Mouse (Mus musculus): ENCODE data around the gene Grip2. TPM values are rescaled to one million over a fixed set of nuclear protein-coding genes. Genes with fewer than 3 reads are reported as not detected.

Gene Grip2
- polyA plus RNA-seq, 1 experiment from 2014 or later, result 8.9 TPM

- Histone ChIP-seq H3K27me3 (no peaks in the 10 kb centered on the region), H3K9ac (replicated peaks) (no peak overlapping the region), H3K36me3 (peaks cover 50% of the 10 kb centered on the region), H3K4me2 (replicated peaks) (no peak overlapping the region), H3K4me3 (no peak overlapping the region), H3K4me1 (peaks cover 36% of the 10 kb centered on the region), H3K9me3 (no peaks in the 10 kb centered on the region), H3K27ac (replicated peaks) (no peak overlapping the region)
- 74% methylated on average over 1 of the region's 1 CpGs for WGBS
- ATAC-seq (replicated peaks), result no peak
These were observed 99.7 kb downstream of the Grip2 start for GRCm38 (mm10) chr6:91727361-91727760.

GRCm38 (mm10) chr6:91721215-91721701 is 105.8 kb downstream of the Grip2 start:
- WGBS, result 37% methylated on average over 12 of the region's 12 CpGs
- Histone ChIP-seq H3K4me2 (replicated peaks) (no peak overlapping the region), H3K4me3 (no peak overlapping the region), H3K27ac (replicated peaks) (no peak overlapping the region), H3K9me3 (no peaks in the 10 kb centered on the region), H3K4me1 (peaks cover 37% of the 10 kb centered on the region), H3K36me3 (peaks cover 32% of the 10 kb centered on the region), H3K27me3 (no peaks in the 10 kb centered on the region), H3K9ac (replicated peaks) (no peak overlapping the region)
- ATAC-seq (replicated peaks), result no peak

GRCm38 (mm10) chr6:91720588-91721214 is 106.3 kb downstream of the Grip2 start:
- H3K4me1 ChIP-seq, result peaks cover 37% of the 10 kb centered on the region
- peak overlapping the region; percentile 25 for H3K4me2 ChIP-seq (replicated peaks)
- peak overlapping the region; percentile 88 for H3K27ac ChIP-seq (replicated peaks)
- WGBS, result 61% methylated on average over 4 of the region's 4 CpGs
- H3K27me3 ChIP-seq, result no peaks in the 10 kb centered on the region
- H3K36me3 ChIP-seq, result peaks cover 26% of the 10 kb centered on the region
- 0 out of 2 replicates have a peak overlapping the region, but pooled peaks have one; percentile 17 for H3K9ac ChIP-seq (replicated peaks)
- peak; percentile 27 for ATAC-seq (replicated peaks)
- no peak overlapping the region for H3K4me3 ChIP-seq
- H3K9me3 ChIP-seq, result no peaks in the 10 kb centered on the region

- 2% methylated on average over 9 of the region's 9 CpGs for WGBS
- no peaks in the 10 kb centered on the region for H3K9me3 ChIP-seq
- H3K4me2 ChIP-seq (replicated peaks), result peak overlapping the region; percentile 25
- no peak overlapping the region for H3K4me3 ChIP-seq
- H3K36me3 ChIP-seq, result peaks cover 21% of the 10 kb centered on the region
- H3K27me3 ChIP-seq, result no peaks in the 10 kb centered on the region
- ATAC-seq (replicated peaks), result peak; percentile 78
- H3K27ac ChIP-seq (replicated peaks), result peak overlapping the region; percentile 88
- H3K4me1 ChIP-seq, result peaks cover 37% of the 10 kb centered on the region
- H3K9ac ChIP-seq (replicated peaks), result 0 out of 2 replicates have a peak overlapping the region, but pooled peaks have one; percentile 20
These were observed 107.1 kb downstream of the Grip2 start for GRCm38 (mm10) chr6:91719865-91720533.

DNA sequence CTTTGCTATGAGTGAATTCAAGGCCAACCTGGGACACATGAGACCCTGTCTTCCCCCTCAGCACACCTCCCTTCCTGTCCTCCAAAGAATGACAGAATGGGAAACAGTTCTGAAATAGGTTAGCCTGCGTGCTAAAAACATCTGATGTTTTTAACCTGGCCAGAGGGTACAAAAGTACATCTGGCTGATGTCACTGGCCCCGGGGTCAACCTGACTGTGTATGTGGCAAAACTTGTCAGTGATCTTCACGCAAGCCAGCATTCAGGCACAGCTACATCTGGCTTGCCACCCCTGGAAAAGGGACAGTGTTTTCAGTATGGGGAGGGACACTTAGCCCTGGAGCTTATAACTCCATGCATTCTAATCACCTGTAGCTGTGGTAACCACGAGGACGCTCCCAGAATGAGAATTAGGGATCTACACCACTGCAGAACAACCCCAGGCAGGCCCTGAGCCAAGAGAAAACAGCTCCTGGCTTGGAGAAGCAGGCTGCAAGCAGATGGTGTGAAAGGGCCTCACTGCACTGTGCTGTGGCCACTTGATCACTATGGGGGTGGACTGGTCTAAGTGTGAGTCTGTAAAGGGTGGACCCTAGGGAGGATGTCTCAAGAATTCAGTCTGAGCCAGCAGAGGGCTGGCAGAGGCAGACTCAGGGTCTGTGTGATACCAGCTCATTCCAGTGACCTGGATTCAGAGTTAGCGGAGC is 107.9 kb downstream of the Grip2 start:
- peak overlapping the region; percentile 19 for H3K4me2 ChIP-seq (replicated peaks)

DNA sequence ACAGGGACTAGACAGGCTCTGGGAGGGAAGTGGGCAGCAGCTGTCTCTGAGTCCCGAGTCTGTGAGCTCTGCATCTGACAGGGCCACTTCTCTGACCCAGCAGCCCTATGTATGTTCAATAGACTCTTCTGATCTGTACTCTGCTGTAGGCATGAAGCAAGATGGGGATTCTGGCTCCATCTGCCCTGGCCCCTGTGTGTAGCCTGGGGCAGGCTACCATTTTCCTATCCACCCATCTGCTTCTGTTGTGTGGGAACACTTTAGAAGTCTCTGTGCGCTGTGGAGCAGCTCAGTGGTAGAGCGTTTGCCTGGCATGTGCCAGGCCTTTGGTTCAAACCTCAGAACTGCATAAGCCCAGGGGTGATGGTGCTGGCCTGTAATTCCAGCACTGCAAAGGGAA is 108.4 kb downstream of the Grip2 start:
- ATAC-seq (replicated peaks), result peak; percentile 18; the same call in 1 of the 2 replicates
- 44% methylated on average over 3 of the region's 3 CpGs for WGBS
- peaks cover 40% of the 10 kb centered on the region for H3K4me1 ChIP-seq
- H3K27me3 ChIP-seq, result no peaks in the 10 kb centered on the region
- peaks cover 7% of the 10 kb centered on the region for H3K36me3 ChIP-seq
- no peak overlapping the region for H3K9ac ChIP-seq (replicated peaks)
- no peak overlapping the region for H3K4me2 ChIP-seq (replicated peaks)
- H3K9me3 ChIP-seq, result no peaks in the 10 kb centered on the region
- H3K27ac ChIP-seq (replicated peaks), result peak overlapping the region; percentile 88
- no peak overlapping the region for H3K4me3 ChIP-seq

More for the DNA sequence above, 107.9 kb downstream of the Grip2 start:
- peak; percentile 77 for ATAC-seq (replicated peaks)
- Histone ChIP-seq H3K27me3 (no peaks in the 10 kb centered on the region), H3K4me1 (peaks cover 37% of the 10 kb centered on the region), H3K9me3 (no peaks in the 10 kb centered on the region), H3K4me3 (no peak overlapping the region), H3K36me3 (peaks cover 13% of the 10 kb centered on the region), H3K9ac (replicated peaks) (no peak overlapping the region), H3K27ac (replicated peaks) (peak overlapping the region; percentile 88)
- WGBS, result 35% methylated on average over 6 of the region's 6 CpGs

- Histone ChIP-seq H3K4me3 (no peak overlapping the region), H3K36me3 (peaks cover 2% of the 10 kb centered on the region), H3K27me3 (no peaks in the 10 kb centered on the region), H3K27ac (replicated peaks) (peak overlapping the region; percentile 88), H3K4me1 (peaks cover 46% of the 10 kb centered on the region), H3K9me3 (no peaks in the 10 kb centered on the region), H3K4me2 (replicated peaks) (no peak overlapping the region), H3K9ac (replicated peaks) (no peak overlapping the region)
- WGBS, result 81% methylated on average over 2 of the region's 2 CpGs
- no peak for ATAC-seq (replicated peaks)
These were observed 109.0 kb downstream of the Grip2 start for GRCm38 (mm10) chr6:91718067-91718466.

- Histone ChIP-seq H3K4me1 (peaks cover 56% of the 10 kb centered on the region), H3K4me2 (replicated peaks) (no peak overlapping the region), H3K27ac (replicated peaks) (no peak overlapping the region), H3K27me3 (no peaks in the 10 kb centered on the region), H3K4me3 (no peak overlapping the region), H3K9me3 (no peaks in the 10 kb centered on the region), H3K9ac (replicated peaks) (no peak overlapping the region), H3K36me3 (no peaks in the 10 kb centered on the region; the same call in 1 of the 2 replicates)
- no peak for ATAC-seq (replicated peaks)
- WGBS, result 80% methylated on average over 6 of the region's 6 CpGs
These were observed 110.9 kb downstream of the Grip2 start for GRCm38 (mm10) chr6:91715988-91716810.

DNA sequence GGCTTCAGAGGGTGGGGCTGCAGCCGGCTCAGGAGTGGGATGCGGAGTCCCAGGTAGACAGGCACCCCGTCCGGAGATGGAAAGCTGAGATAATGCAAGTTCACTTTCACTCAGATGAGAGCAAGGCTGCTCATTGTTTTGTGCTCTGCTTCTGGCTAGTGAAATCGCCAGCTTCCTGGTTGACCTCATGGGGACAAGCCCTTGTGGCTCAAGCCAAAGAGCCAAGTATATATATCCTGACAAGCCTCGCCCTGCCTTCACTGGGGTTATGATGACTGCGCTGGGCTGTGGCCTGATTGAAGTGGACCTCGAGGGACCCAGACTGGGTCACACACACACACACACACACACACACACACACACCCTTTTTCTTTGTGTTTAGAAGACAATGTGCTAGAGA is 112.0 kb downstream of the Grip2 start:
- Histone ChIP-seq H3K27ac (replicated peaks) (no peak overlapping the region), H3K4me1 (peaks cover 46% of the 10 kb centered on the region)
- 85% methylated on average over 8 of the region's 8 CpGs for WGBS

GRCm38 (mm10) chr6:91713370-91713896 is 113.6 kb downstream of the Grip2 start:
- WGBS, result 5% methylated on average over 5 of the region's 5 CpGs
- Histone ChIP-seq H3K4me1 (peaks cover 33% of the 10 kb centered on the region), H3K4me2 (replicated peaks) (no peak overlapping the region), H3K9me3 (no peaks in the 10 kb centered on the region), H3K27me3 (no peaks in the 10 kb centered on the region), H3K27ac (replicated peaks) (peak overlapping the region; percentile 44), H3K4me3 (no peak overlapping the region), H3K9ac (replicated peaks) (no peak overlapping the region), H3K36me3 (no peaks in the 10 kb centered on the region; the same call in 1 of the 2 replicates)
- no peak for ATAC-seq (replicated peaks)

More for the DNA sequence above, 112.0 kb downstream of the Grip2 start:
- no peaks in the 10 kb centered on the region for H3K27me3 ChIP-seq
- H3K4me3 ChIP-seq, result no peak overlapping the region
- no peaks in the 10 kb centered on the region; the same call in 1 of the 2 replicates for H3K36me3 ChIP-seq
- H3K9me3 ChIP-seq, result no peaks in the 10 kb centered on the region
- ATAC-seq (replicated peaks), result no peak
- H3K9ac ChIP-seq (replicated peaks), result no peak overlapping the region
- no peak overlapping the region for H3K4me2 ChIP-seq (replicated peaks)

GRCm38 (mm10) chr6:91712855-91713331 is 114.2 kb downstream of the Grip2 start:
- WGBS, result 10% methylated on average over 10 of the region's 10 CpGs
- no peaks in the 10 kb centered on the region for H3K9me3 ChIP-seq
- H3K4me1 ChIP-seq, result peaks cover 33% of the 10 kb centered on the region
- H3K9ac ChIP-seq (replicated peaks), result no peak overlapping the region
- no peaks in the 10 kb centered on the region; the same call in 1 of the 2 replicates for H3K36me3 ChIP-seq
- peak overlapping the region; percentile 44 for H3K27ac ChIP-seq (replicated peaks)
- no peak for ATAC-seq (replicated peaks)
- H3K4me3 ChIP-seq, result no peak overlapping the region
- no peaks in the 10 kb centered on the region for H3K27me3 ChIP-seq
- H3K4me2 ChIP-seq (replicated peaks), result no peak overlapping the region
